Mouse (Mus musculus) liver, embryonic 14 days (tissue): ENCODE measurements around the gene Tmem126b. TPM values are rescaled to one million over a fixed set of nuclear protein-coding genes. Genes with fewer than 3 reads are reported as not detected.

Experiments used
- polyA plus RNA-seq: library from polyadenylated mRNA; depleted of rRNA; stranded (reverse); fragments of >200 nt; gene quantifications from 2 replicates; pipeline ENCODE4 v1.2.3, GENCODE M21; 2012; rRNA removed

Gene Tmem126b
- polyA plus RNA-seq, result 6.7 TPM in 2 replicates

GRCm38 (mm10) chr7:90475793-90476312 lies at the start of gene Tmem126b:
Gene Tmem126b, minus strand, starts transcription at chr7:90476001.

GRCm38 (mm10) chr7:90476313-90477245 lies 778 bp upstream of the Tmem126b start, which contains the start of gene Dlg2:
Gene Dlg2, plus strand, starts transcription at chr7:90476672.

GRCm38 (mm10) chr7:90456845-90457468 lies 18.8 kb downstream of the Tmem126b start, which contains the start of gene Tmem126a:
Gene Tmem126a, minus strand, starts transcription at chr7:90457229.

GRCm38 (mm10) chr7:90442518-90443080 lies 33.2 kb downstream of the Tmem126b start, which contains the start of gene Crebzf:
Gene Crebzf, plus strand, starts transcription at chr7:90442729.

GRCm38 (mm10) chr7:90426020-90427001 lies 49.5 kb downstream of the Tmem126b start, which contains the start of gene Ccdc89:
Gene Ccdc89, plus strand, starts transcription at chr7:90426577.

Other genes starting within 250 kb of the Tmem126b start
- not detected in 2 replicates for gene Ccdc83, start 210.2 kb downstream of the Tmem126b start, polyA plus RNA-seq
- 0.63 and 0.94 TPM in 2 replicates for gene Sytl2, start 173.7 kb downstream of the Tmem126b start, polyA plus RNA-seq
- gene Ccdc89, start 49.4 kb downstream of the Tmem126b start, polyA plus RNA-seq, result 0.08 and 0.10 TPM in 2 replicates
- gene Crebzf, start 33.3 kb downstream of the Tmem126b start, polyA plus RNA-seq, result 36.7 and 40.2 TPM in 2 replicates
- 17.1 and 20.3 TPM in 2 replicates for gene Tmem126a, start 18.8 kb downstream of the Tmem126b start, polyA plus RNA-seq
- gene Dlg2, start 671 bp upstream of the Tmem126b start, polyA plus RNA-seq, result 0.36 and 0.41 TPM in 2 replicates